Comparison of ENCODE assay signal across 21 mouse cellular contexts in the genomic region with DNA sequence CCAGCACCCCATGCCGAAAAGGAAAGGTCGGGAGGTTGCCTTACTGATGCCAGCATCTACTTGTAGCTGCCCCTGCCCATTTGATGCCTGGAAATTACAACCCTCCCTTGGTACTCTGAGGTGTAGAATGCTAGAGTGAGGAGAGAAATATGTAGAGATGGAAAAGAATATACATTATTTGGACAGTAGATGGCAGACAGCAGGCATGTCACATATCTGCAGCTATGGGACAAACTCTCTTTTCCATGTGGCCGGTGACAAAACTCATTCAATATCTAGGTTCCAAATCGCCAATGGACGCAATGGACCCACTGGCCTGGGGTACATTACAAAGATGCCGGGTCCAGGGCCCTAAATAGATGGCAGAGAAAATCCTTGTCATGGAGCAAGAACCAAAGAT.
A peak's percentile ranks its signal among the peaks of the same experiment; 100 is the strongest.
DNase-seq lines count a peak whose midpoint lies in the region; ATAC-seq and TF ChIP-seq lines count a peak whose summit lies in the region.
"Had no signal": no experiment of that assay in that cellular context is flagged by ENCODE, and none has a peak within 500 bp of the region (broad histone marks: within the 10 kb centered on the region; RNA-seq: fewer than 3 reads in every experiment).

No protein-coding gene starts in this region.

- ATAC-seq in frontal cortex, adult (ENCODE audit: low TSS enrichment) = peak; percentile 56; the same call in 1 of the 2 replicates
- no peak for ATAC-seq in kidney, postnatal 0 days (replicated peaks; ENCODE audit: low FRiP score, low read depth)
- ATAC-seq: forebrain, embryonic 16.5 days; intestine, embryonic 15.5 days had no signal

- H3K27me3 ChIP-seq in kidney, postnatal 0 days (ENCODE audit: insufficient read depth, low read length) = no peaks in the 10 kb centered on the region
- H3K27me3 ChIP-seq in limb, embryonic 10.5 days (ENCODE audit: low read depth, poor library complexity, severe bottlenecking) = no peaks in the 10 kb centered on the region
- H3K27me3 ChIP-seq: intestine, embryonic 15.5 days; lung, embryonic 15.5 days; neural tube, embryonic 12.5 days had no signal

- WGBS in kidney, postnatal 0 days = 81% methylated on average over 6 of the region's 6 CpGs
- 91% methylated on average over 6 of the region's 6 CpGs for WGBS in limb, embryonic 10.5 days

- DNase-seq in frontal cortex, adult 2 months (ENCODE audit: extremely low spot score in 1 of 2, low spot score in 1 of 2) = no peak
- DNase-seq in kidney, postnatal 0 days (ENCODE audit: low spot score) = no peak
- DNase-seq in kidney, adult 8-10 months = no peak
- DNase-seq in 416B (ENCODE audit: low read depth) = peak; percentile 9
- no peak for DNase-seq in limb, embryonic 10.5 days (ENCODE audit: low spot score)
- no peak for DNase-seq in thymus, postnatal 4 days
- DNase-seq in urinary bladder, postnatal 4 days (ENCODE audit: low spot score in 2 of 2) = no peak
- DNase-seq: adrenal gland, adult 2 months; cerebellum, adult 11 months; cerebellum, postnatal 25 days; gastrocnemius, postnatal 10 days; heart, postnatal 14 days; kidney, postnatal 14 days; layer of hippocampus, adult 9-11 months; spleen, adult 18-20 months; thymus, adult 2 months had no signal

- no peak overlapping the region for H3K9ac ChIP-seq in kidney, postnatal 0 days (ENCODE audit: low read depth, low read length)
- H3K9ac ChIP-seq: intestine, embryonic 15.5 days; lung, embryonic 15.5 days; neural tube, embryonic 12.5 days had no signal

- peak; percentile 52 for TF ChIP-seq CTCF in kidney, postnatal 0 days (IDR thresholded peaks at IDR 0.05; ENCODE audit: low read depth)

- H3K9me3 ChIP-seq in kidney, postnatal 0 days (replicated peaks; ENCODE audit: low read length) = no peaks in the 10 kb centered on the region
- H3K9me3 ChIP-seq in limb, embryonic 10.5 days (replicated peaks) = no peaks in the 10 kb centered on the region
- H3K9me3 ChIP-seq: intestine, embryonic 15.5 days; lung, embryonic 15.5 days; neural tube, embryonic 12.5 days had no signal

- no peak overlapping the region for H3K4me2 ChIP-seq in kidney, postnatal 0 days (ENCODE audit: low read length)
- H3K4me2 ChIP-seq: intestine, embryonic 15.5 days; lung, embryonic 15.5 days; neural tube, embryonic 12.5 days had no signal

- H3K4me3 ChIP-seq in kidney, postnatal 0 days (replicated peaks; ENCODE audit: low read depth, low read length) = no peak overlapping the region
- H3K4me3 ChIP-seq in limb, embryonic 10.5 days = no peak overlapping the region
- H3K4me3 ChIP-seq: intestine, embryonic 15.5 days; lung, embryonic 15.5 days; neural tube, embryonic 12.5 days had no signal

- H3K4me1 ChIP-seq in kidney, postnatal 0 days (replicated peaks; ENCODE audit: insufficient read depth, low read length) = no peaks in the 10 kb centered on the region
- peaks cover 33% of the 10 kb centered on the region for H3K4me1 ChIP-seq in limb, embryonic 10.5 days
- H3K4me1 ChIP-seq: intestine, embryonic 15.5 days; neural tube, embryonic 12.5 days had no signal

- no peaks in the 10 kb centered on the region for H3K36me3 ChIP-seq in kidney, postnatal 0 days (ENCODE audit: insufficient read depth, low read length)
- H3K36me3 ChIP-seq in limb, embryonic 10.5 days = no peaks in the 10 kb centered on the region
- H3K36me3 ChIP-seq: intestine, embryonic 15.5 days; lung, embryonic 15.5 days; neural tube, embryonic 12.5 days had no signal

- H3K27ac ChIP-seq in kidney, postnatal 0 days = no peak overlapping the region
- H3K27ac ChIP-seq in limb, embryonic 10.5 days = peak overlapping the region; percentile 46; the same call in 1 of the 2 replicates
- H3K27ac ChIP-seq: intestine, embryonic 15.5 days; lung, embryonic 15.5 days; neural tube, embryonic 12.5 days had no signal
